Mouse (Mus musculus): ENCODE data around the gene Ppm1f. TPM values are rescaled to one million over a fixed set of nuclear protein-coding genes. Genes with fewer than 3 reads are reported as not detected.

Ppm1f gene
- total RNA-seq, 1 experiment: 38.2 TPM

- no peaks in the 10 kb centered on the region for H3K9me3 ChIP-seq (ENCODE audit: control insufficient read depth, insufficient read depth, low read depth, low read length)
- DNase-seq (ENCODE audit: low read depth, low spot score): peak; percentile 93
- TF ChIP-seq ZNF384 (IDR thresholded peaks at IDR 0.05; ENCODE audit: low read depth, low read length) (no peak), CHD2 (IDR thresholded peaks at IDR 0.05; ENCODE audit: low read depth, low read length) (no peak; the same call in 1 of the 2 replicates), MAFK (IDR thresholded peaks at IDR 0.05; ENCODE audit: insufficient read depth, low read depth, low read length) (no peak), ZC3H11A (IDR thresholded peaks at IDR 0.05; ENCODE audit: borderline replicate concordance, low read depth, low read length) (no peak), HCFC1 (IDR thresholded peaks at IDR 0.05; ENCODE audit: borderline replicate concordance, insufficient read depth, low read length) (no peak)
- peaks cover 12 to 16% of the 10 kb centered on the region in 2 experiments for H3K4me1 ChIP-seq (ENCODE audit: control insufficient read depth in 2 of 2, insufficient read depth in 2 of 2, low read length in 2 of 2, poor library complexity in 1 of 2)
- no peak overlapping the region for H3K9ac ChIP-seq (ENCODE audit: insufficient read depth, low read depth, low read length, poor library complexity, severe bottlenecking)
- H3K27ac ChIP-seq (ENCODE audit: insufficient read depth, low read depth, low read length, poor library complexity, severe bottlenecking): peak overlapping the region; percentile 100
- no peaks in the 10 kb centered on the region for H3K36me3 ChIP-seq (ENCODE audit: control insufficient read depth, insufficient read depth, low read length, poor library complexity, severe bottlenecking)
- in situ Hi-C loops (cut with MboI; ENCODE audit: low sequenced_read_pairs in 2 of 2, unreplicated experiment in 2 of 2): no loop called here
- no peak overlapping the region for H3K4me3 ChIP-seq (ENCODE audit: insufficient read depth in 1 of 2, low read depth in 1 of 2, low read length in 2 of 2, poor library complexity in 1 of 2, severe bottlenecking in 1 of 2)
These were observed 30.3 kb upstream of the Ppm1f start for GRCm38 (mm10) chr16:16865696-16866561.

GRCm38 (mm10) chr16:16870241-16870616 lies 26.0 kb upstream of the Ppm1f start:
- TF ChIP-seq ZNF384 (IDR thresholded peaks at IDR 0.05; ENCODE audit: low read depth, low read length): no peak
- TF ChIP-seq HCFC1 (IDR thresholded peaks at IDR 0.05; ENCODE audit: borderline replicate concordance, insufficient read depth, low read length): no peak
- TF ChIP-seq MAFK (IDR thresholded peaks at IDR 0.05; ENCODE audit: insufficient read depth, low read depth, low read length): no peak
- no peak for TF ChIP-seq CHD2 (IDR thresholded peaks at IDR 0.05; ENCODE audit: low read depth, low read length)
- TF ChIP-seq ZC3H11A (IDR thresholded peaks at IDR 0.05; ENCODE audit: borderline replicate concordance, low read depth, low read length): no peak
- in situ Hi-C loops (cut with MboI; ENCODE audit: low sequenced_read_pairs in 2 of 2, unreplicated experiment in 2 of 2): no loop called here

GRCm38 (mm10) chr16:16870617-16871331 lies 25.5 kb upstream of the Ppm1f start, which contains the start of the genes Top3b and Vpreb1:
Top3b (plus strand) TSS chr16:16870736.
Vpreb1 (minus strand) TSS chr16:16870843.
- no peaks in the 10 kb centered on the region for H3K9me3 ChIP-seq (ENCODE audit: control insufficient read depth, insufficient read depth, low read depth, low read length)
- in situ Hi-C loops (cut with MboI; ENCODE audit: low sequenced_read_pairs in 2 of 2, unreplicated experiment in 2 of 2): no loop called here
- peak within 1 kb of the TSS; percentile 90 for H3K9ac ChIP-seq (ENCODE audit: insufficient read depth, low read depth, low read length, poor library complexity, severe bottlenecking)
- peak; percentile 94 for DNase-seq (ENCODE audit: low read depth, low spot score)
- H3K27ac ChIP-seq (ENCODE audit: insufficient read depth, low read depth, low read length, poor library complexity, severe bottlenecking): peak within 1 kb of the TSS; percentile 83
- H3K4me3 ChIP-seq (ENCODE audit: insufficient read depth in 1 of 2, low read depth in 1 of 2, low read length in 2 of 2, poor library complexity in 1 of 2, severe bottlenecking in 1 of 2): peak within 1 kb of the TSS; percentile 83 to 90
- peaks cover 7% of the 10 kb centered on the region for H3K36me3 ChIP-seq (ENCODE audit: control insufficient read depth, insufficient read depth, low read length, poor library complexity, severe bottlenecking)
- TF ChIP-seq HCFC1 (IDR thresholded peaks at IDR 0.05; ENCODE audit: borderline replicate concordance, insufficient read depth, low read length) (peak; percentile 85), CHD2 (IDR thresholded peaks at IDR 0.05; ENCODE audit: low read depth, low read length) (0 out of 2 replicates have a peak, but pooled peaks have one; percentile 10), ZNF384 (IDR thresholded peaks at IDR 0.05; ENCODE audit: low read depth, low read length) (no peak), MAFK (IDR thresholded peaks at IDR 0.05; ENCODE audit: insufficient read depth, low read depth, low read length) (no peak)
- H3K4me1 ChIP-seq (ENCODE audit: control insufficient read depth in 2 of 2, insufficient read depth in 2 of 2, low read length in 2 of 2, poor library complexity in 1 of 2): peaks cover 4 to 8% of the 10 kb centered on the region in 2 experiments; a peak in 3 of 4 replicates

More at GRCm38 (mm10) chr16:16870241-16870616, 26.0 kb upstream of the Ppm1f start:
- no peaks in the 10 kb centered on the region for H3K9me3 ChIP-seq (ENCODE audit: control insufficient read depth, insufficient read depth, low read depth, low read length)
- peak overlapping the region; percentile 83 to 90 for H3K4me3 ChIP-seq (ENCODE audit: insufficient read depth in 1 of 2, low read depth in 1 of 2, low read length in 2 of 2, poor library complexity in 1 of 2, severe bottlenecking in 1 of 2)
- DNase-seq (ENCODE audit: low read depth, low spot score): no peak
- peaks cover 6 to 9% of the 10 kb centered on the region in 2 experiments for H3K4me1 ChIP-seq (ENCODE audit: control insufficient read depth in 2 of 2, insufficient read depth in 2 of 2, low read length in 2 of 2, poor library complexity in 1 of 2)
- H3K9ac ChIP-seq (ENCODE audit: insufficient read depth, low read depth, low read length, poor library complexity, severe bottlenecking): no peak overlapping the region; the same call in 1 of the 2 replicates
- peak overlapping the region; percentile 24; the same call in 1 of the 2 replicates for H3K27ac ChIP-seq (ENCODE audit: insufficient read depth, low read depth, low read length, poor library complexity, severe bottlenecking)
- peaks cover 7% of the 10 kb centered on the region; the same call in 1 of the 2 replicates for H3K36me3 ChIP-seq (ENCODE audit: control insufficient read depth, insufficient read depth, low read length, poor library complexity, severe bottlenecking)

GRCm38 (mm10) chr16:16879025-16879424 lies 17.2 kb upstream of the Ppm1f start:
- Histone ChIP-seq H3K36me3 (ENCODE audit: control insufficient read depth, insufficient read depth, low read length, poor library complexity, severe bottlenecking) (peaks cover 61% of the 10 kb centered on the region), H3K4me3 (ENCODE audit: insufficient read depth in 1 of 2, low read depth in 1 of 2, low read length in 2 of 2, poor library complexity in 1 of 2, severe bottlenecking in 1 of 2) (no peak overlapping the region), H3K27ac (ENCODE audit: insufficient read depth, low read depth, low read length, poor library complexity, severe bottlenecking) (no peak overlapping the region), H3K9me3 (ENCODE audit: control insufficient read depth, insufficient read depth, low read depth, low read length) (no peaks in the 10 kb centered on the region), H3K4me1 (ENCODE audit: control insufficient read depth in 2 of 2, insufficient read depth in 2 of 2, low read length in 2 of 2, poor library complexity in 1 of 2) (no peaks in the 10 kb centered on the region), H3K9ac (ENCODE audit: insufficient read depth, low read depth, low read length, poor library complexity, severe bottlenecking) (no peak overlapping the region)
- no peak for DNase-seq (ENCODE audit: low read depth, low spot score)
- no peak for TF ChIP-seq ZC3H11A (IDR thresholded peaks at IDR 0.05; ENCODE audit: borderline replicate concordance, low read depth, low read length)
- in situ Hi-C loops (cut with MboI; ENCODE audit: low sequenced_read_pairs in 2 of 2, unreplicated experiment in 2 of 2): no loop called here

Measured in ES-E14 (cell line).